Mouse (Mus musculus) brain, embryonic 18.5 days (tissue): ENCODE measurements around the gene Thnsl2.

Source experiments
- DNase-seq: peaks from one replicate; pipeline ENCODE4 v3.0.0-alpha.2; 2012; ENCODE audit warnings: low read depth, low spot score

Gene Thnsl2

GRCm38 (mm10) chr6:71133559-71133958 is 10.7 kb downstream of the Thnsl2 start:
- no peak for DNase-seq

- no peak for DNase-seq
Measured at GRCm38 (mm10) chr6:71131038-71131437, 13.2 kb downstream of the Thnsl2 start.

GRCm38 (mm10) chr6:71130269-71130668 is 14.0 kb downstream of the Thnsl2 start:
- DNase-seq: no peak

GRCm38 (mm10) chr6:71129071-71129470 is 15.2 kb downstream of the Thnsl2 start:
- DNase-seq: no peak

- no peak for DNase-seq
Measured at GRCm38 (mm10) chr6:71126290-71126689, 17.9 kb downstream of the Thnsl2 start.

- DNase-seq: peak; percentile 45
Measured at GRCm38 (mm10) chr6:71125043-71125893, 19.0 kb downstream of the Thnsl2 start.

- DNase-seq: no peak
Measured at GRCm38 (mm10) chr6:71119577-71120254, 24.5 kb downstream of the Thnsl2 start.

GRCm38 (mm10) chr6:71111419-71112113 is 32.7 kb downstream of the Thnsl2 start:
- DNase-seq: no peak

- DNase-seq: no peak
Measured at GRCm38 (mm10) chr6:71106170-71106945, 37.9 kb downstream of the Thnsl2 start.

- DNase-seq: no peak
Measured at GRCm38 (mm10) chr6:71096126-71096525, 48.1 kb downstream of the Thnsl2 start.

GRCm38 (mm10) chr6:71094693-71095092 is 49.5 kb downstream of the Thnsl2 start:
- DNase-seq: no peak

GRCm38 (mm10) chr6:71093686-71094085 is 50.6 kb downstream of the Thnsl2 start:
- DNase-seq: no peak

- DNase-seq: no peak
Measured at GRCm38 (mm10) chr6:71090475-71090874, 53.8 kb downstream of the Thnsl2 start.

GRCm38 (mm10) chr6:71089735-71090134 is 54.5 kb downstream of the Thnsl2 start:
- no peak for DNase-seq

GRCm38 (mm10) chr6:71088992-71089391 is 55.2 kb downstream of the Thnsl2 start:
- no peak for DNase-seq

- no peak for DNase-seq
Measured at GRCm38 (mm10) chr6:71083441-71083840, 60.8 kb downstream of the Thnsl2 start.

GRCm38 (mm10) chr6:71082084-71082483 is 62.2 kb downstream of the Thnsl2 start:
- no peak for DNase-seq

GRCm38 (mm10) chr6:71081230-71081629 is 63.0 kb downstream of the Thnsl2 start:
- DNase-seq: no peak
